16 mouse cellular contexts compared by ENCODE assay signal in the genomic region with DNA sequence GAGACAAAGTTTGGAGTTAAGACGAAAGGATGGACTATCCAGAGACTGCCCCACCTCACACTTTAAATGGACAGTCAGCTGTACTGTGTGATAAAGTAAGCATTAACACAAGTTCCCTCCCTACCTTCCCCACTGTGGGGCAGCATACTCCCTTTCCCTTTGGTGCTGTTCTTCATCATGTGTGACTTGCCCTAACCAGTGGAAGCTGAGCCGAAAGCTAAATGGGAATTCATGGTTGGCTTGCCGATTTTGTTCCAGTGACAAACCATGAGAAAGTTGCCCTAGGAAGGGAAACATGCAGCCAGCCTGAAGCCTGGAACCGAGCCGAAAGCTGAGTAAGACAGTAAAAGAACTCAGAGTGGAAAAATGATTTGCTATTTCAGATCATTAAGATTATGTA.
A peak's percentile ranks its signal among the peaks of the same experiment; 100 is the strongest.
DNase-seq lines count a peak whose midpoint lies in the region; ATAC-seq and TF ChIP-seq lines count a peak whose summit lies in the region.
"Had no signal": no experiment of that assay in that cellular context is flagged by ENCODE, and none has a peak within 500 bp of the region (broad histone marks: within the 10 kb centered on the region; RNA-seq: fewer than 3 reads in every experiment).

No protein-coding gene starts in this region.

- H3K4me3 ChIP-seq in stomach, postnatal 0 days (ENCODE audit: low read depth, low read length) = no peak overlapping the region
- H3K4me3 ChIP-seq: heart, embryonic 10.5 days had no signal

- intact Hi-C loops in left cerebral cortex, postnatal 4 days (cut with DNase I) = no loop called here

- no peaks in the 10 kb centered on the region for H3K4me1 ChIP-seq in stomach, postnatal 0 days (replicated peaks; ENCODE audit: control insufficient read depth, insufficient read depth)
- H3K4me1 ChIP-seq: heart, embryonic 10.5 days had no signal

- H3K9ac ChIP-seq in stomach, postnatal 0 days (ENCODE audit: low read length) = no peak overlapping the region
- H3K9ac ChIP-seq: liver, embryonic 14.5 days had no signal

- H3K9me3 ChIP-seq in stomach, postnatal 0 days (ENCODE audit: control insufficient read depth, low read length) = no peaks in the 10 kb centered on the region
- H3K9me3 ChIP-seq: heart, embryonic 10.5 days had no signal

- no peak for TF ChIP-seq EP300 in stomach, postnatal 0 days (optimal IDR thresholded peaks at IDR 0.05)

- peak; percentile 1 for DNase-seq in embryo, embryonic 11 days
- no peak for DNase-seq in embryo, embryonic 9.5 days (ENCODE audit: extremely low spot score)
- peak; percentile 1 for DNase-seq in left cerebral cortex, postnatal 4 days
- no peak for DNase-seq in left cerebral cortex, adult 8-10 months (ENCODE audit: low spot score in 2 of 2)
- peak; percentile 53 for DNase-seq in adrenal gland, postnatal 14 days
- no peak for DNase-seq in stomach, postnatal 0 days (ENCODE audit: low spot score)
- DNase-seq in liver = no peak
- no peak for DNase-seq in spleen, postnatal 36 days (ENCODE audit: low spot score in 2 of 2)
- DNase-seq: cerebellum, adult 2 months; gastrocnemius, postnatal 14 days; heart, postnatal 4 days; right cerebral cortex, postnatal 4 days had no signal

- ATAC-seq in stomach, postnatal 0 days (ENCODE audit: low FRiP score, low TSS enrichment) = no peak
- ATAC-seq: hindbrain, postnatal 0 days; lung, postnatal 0 days had no signal

- 78% methylated on average over 5 of the region's 5 CpGs for WGBS in stomach, postnatal 0 days

- TF ChIP-seq CTCF in stomach, postnatal 0 days (IDR thresholded peaks at IDR 0.05; ENCODE audit: low read depth) = peak; percentile 5; the same call in 1 of the 2 replicates

- H3K27ac ChIP-seq in stomach, postnatal 0 days (replicated peaks) = no peak overlapping the region
- H3K27ac ChIP-seq: heart, embryonic 10.5 days; hindbrain, postnatal 0 days; liver, embryonic 14.5 days had no signal

- H3K4me2 ChIP-seq in stomach, postnatal 0 days (replicated peaks; ENCODE audit: low read depth) = no peak overlapping the region

- H3K36me3 ChIP-seq in stomach, postnatal 0 days (ENCODE audit: control insufficient read depth, insufficient read depth, low read length) = no peaks in the 10 kb centered on the region
- H3K36me3 ChIP-seq: heart, embryonic 10.5 days had no signal

- H3K27me3 ChIP-seq in stomach, postnatal 0 days (ENCODE audit: control insufficient read depth, insufficient read depth, low read length) = no peaks in the 10 kb centered on the region

Comparison
In these comparisons a context has a peak if more than half of its experiments do, and no peak if none do; other contexts are left out.
1. DNase-seq: peak in embryo, embryonic 11 days (single experiment), left cerebral cortex, postnatal 4 days (single experiment) and adrenal gland, postnatal 14 days (single experiment); none in embryo, embryonic 9.5 days (single experiment), left cerebral cortex, adult 8-10 months (0 of 2), stomach, postnatal 0 days (single experiment), liver (single experiment) and spleen, postnatal 36 days (0 of 2).